Mouse (Mus musculus) midbrain, postnatal 0 days (tissue): ENCODE measurements at regions not wholly inside any gene's neighbourhood (a gene's known extent, or its start where the extent isn't known, plus 50 kb on each side); places are given as distances from the start of the nearest gene placed in this dataset.

Experiments
- ATAC-seq: fragments of 200-750 bp; cut with Nextera tagmentation; 2 replicates; pipeline ENCODE4 v1.8.0; 2017; ENCODE audit warnings: moderate number of reproducible peaks, mild to moderate bottlenecking, moderate TSS enrichment, moderate library complexity; ENCODE audit not compliant: low FRiP score
- DNase-seq: peaks from one replicate; pipeline ENCODE4 v3.0.0-alpha.2; 2015; ENCODE audit warnings: low spot score
- H3K27ac ChIP-seq: fragments of 300-500 bp; sonication (generic); 2 replicates; pipeline ENCODE4 v1.5.1; 2014; ENCODE audit warnings: low read depth, mild to moderate bottlenecking, low read length, mixed read lengths
- H3K27me3 ChIP-seq: fragments of 300-500 bp; sonication (generic); 2 replicates; pipeline ENCODE4 v1.6.1; 2014; ENCODE audit warnings: low read length, control low read depth, mixed read lengths; ENCODE audit not compliant: insufficient read depth
- H3K36me3 ChIP-seq: fragments of 300-500 bp; sonication (generic); 2 replicates; pipeline ENCODE4 v1.6.1; 2014; ENCODE audit warnings: low read length, control low read depth, mixed read lengths; ENCODE audit not compliant: insufficient read depth
- H3K4me1 ChIP-seq: fragments of 300-500 bp; sonication (generic); 2 replicates; pipeline ENCODE4 v1.6.1; 2014; ENCODE audit warnings: mild to moderate bottlenecking, control low read depth, antibody characterized with exemption, low read length, mixed read lengths; ENCODE audit not compliant: insufficient read depth
- H3K4me2 ChIP-seq: fragments of 300-500 bp; sonication (generic); 2 replicates; pipeline ENCODE4 v1.6.1; 2014; ENCODE audit warnings: low read depth, mild to moderate bottlenecking, low read length, mixed read lengths; ENCODE audit not compliant: poor library complexity, severe bottlenecking
- H3K4me3 ChIP-seq: fragments of 300-500 bp; sonication (generic); 2 replicates; pipeline ENCODE4 v1.5.1; 2014; ENCODE audit warnings: low read depth, mild to moderate bottlenecking, low read length, moderate library complexity
- H3K9ac ChIP-seq: fragments of 300-500 bp; sonication (generic); replicated peaks from 2 replicates; pipeline ENCODE4 v1.6.1; 2014; ENCODE audit warnings: mild to moderate bottlenecking, low read length, moderate library complexity, mixed read lengths; ENCODE audit not compliant: poor library complexity, severe bottlenecking
- H3K9me3 ChIP-seq: fragments of 300-500 bp; sonication (generic); 2 replicates; pipeline ENCODE4 v1.6.1; 2016; ENCODE audit warnings: low read length, control low read depth
- CTCF ChIP-seq: IDR thresholded peaks from 2 replicates; pipeline ENCODE4 v1.5.1; 2016; ENCODE audit warnings: antibody characterized with exemption, mild to moderate bottlenecking
- WGBS: fragments of 180-500 bp; shearing (Covaris S2); extraction: QIAGEN DNeasy Blood & Tissue Kit; methylation state at CpG from one replicate; pipeline ENCODE4 v1.1.7; 2014; 5-methylcytosine and 5-hydroxymethylcytosine counted together

- Histone ChIP-seq H3K4me2 (no peak overlapping the region), H3K27ac (no peak overlapping the region), H3K27me3 (no peaks in the 10 kb centered on the region; the same call in 1 of the 2 replicates), H3K9me3 (no peaks in the 10 kb centered on the region), H3K4me1 (no peaks in the 10 kb centered on the region), H3K4me3 (no peak overlapping the region), H3K36me3 (no peaks in the 10 kb centered on the region), H3K9ac (no peak overlapping the region)
- DNase-seq (no peak), ATAC-seq (no peak)
- TF ChIP-seq CTCF = no peak
- 86% methylated on average over 1 of the region's 1 CpGs for WGBS
Observed at GRCm38 (mm10) chrX:163128626-163129025, 164.2 kb upstream of the S100g start.

- no peaks in the 10 kb centered on the region for H3K9me3 ChIP-seq
- H3K27me3 ChIP-seq = no peaks in the 10 kb centered on the region
- no peaks in the 10 kb centered on the region for H3K4me1 ChIP-seq
- no peak overlapping the region for H3K27ac ChIP-seq
- H3K36me3 ChIP-seq = no peaks in the 10 kb centered on the region
- DNase-seq (no peak), ATAC-seq (no peak)
- no peak for TF ChIP-seq CTCF
- no peak overlapping the region for H3K4me3 ChIP-seq
- no peak overlapping the region for H3K9ac ChIP-seq
- H3K4me2 ChIP-seq = no peak overlapping the region
- 45% methylated on average over 5 of the region's 5 CpGs for WGBS
Observed at GRCm38 (mm10) chrX:163117681-163118393, 153.4 kb upstream of the S100g start.

GRCm38 (mm10) chrX:163117237-163117636 lies 152.8 kb upstream of the S100g start:
- H3K9me3 ChIP-seq = no peaks in the 10 kb centered on the region
- no peaks in the 10 kb centered on the region for H3K27me3 ChIP-seq

GRCm38 (mm10) chrX:163095026-163095765 lies 130.8 kb upstream of the S100g start:
- no peak for TF ChIP-seq CTCF
- WGBS = 84% methylated on average over 4 of the region's 4 CpGs
- DNase-seq = no peak

More at GRCm38 (mm10) chrX:163117237-163117636, 152.8 kb upstream of the S100g start:
- Histone ChIP-seq H3K27ac (no peak overlapping the region), H3K36me3 (no peaks in the 10 kb centered on the region), H3K4me3 (no peak overlapping the region), H3K4me1 (no peaks in the 10 kb centered on the region), H3K9ac (no peak overlapping the region), H3K4me2 (no peak overlapping the region)
- WGBS = 36% methylated on average over 1 of the region's 1 CpGs
- TF ChIP-seq CTCF = no peak
- ATAC-seq (no peak), DNase-seq (no peak)

More at GRCm38 (mm10) chrX:163095026-163095765, 130.8 kb upstream of the S100g start:
- Histone ChIP-seq H3K36me3 (no peaks in the 10 kb centered on the region), H3K9ac (no peak overlapping the region), H3K4me3 (no peak overlapping the region), H3K27ac (no peak overlapping the region), H3K4me2 (no peak overlapping the region), H3K9me3 (no peaks in the 10 kb centered on the region), H3K4me1 (no peaks in the 10 kb centered on the region), H3K27me3 (no peaks in the 10 kb centered on the region; the same call in 1 of the 2 replicates)
- ATAC-seq = no peak
